Mouse (Mus musculus): ENCODE measurements at regions not wholly inside any gene's neighbourhood (a gene's known extent, or its start where the extent isn't known, plus 50 kb on each side); places are given as distances from the start of the nearest gene placed in this dataset.

- no peaks in the 10 kb centered on the region for H3K79me2 ChIP-seq (ENCODE audit: control insufficient read depth, insufficient read depth, low read length, poor library complexity)
- no peaks in the 10 kb centered on the region for H3K9me3 ChIP-seq (replicated peaks; ENCODE audit: insufficient read depth, low read length)
- no peaks in the 10 kb centered on the region for H3K4me1 ChIP-seq (ENCODE audit: control insufficient read depth in 1 of 2, insufficient read depth in 2 of 2, low read length in 2 of 2)
- no peaks in the 10 kb centered on the region for H3K27me3 ChIP-seq (ENCODE audit: control insufficient read depth in 1 of 2, insufficient read depth in 2 of 2, low read length in 2 of 2)
- H3K9ac ChIP-seq (ENCODE audit: control insufficient read depth, low read depth, low read length, poor library complexity, severe bottlenecking): no peak overlapping the region
- no peak for DNase-seq (ENCODE audit: low read depth, low spot score)
- no peak overlapping the region for H3K27ac ChIP-seq (ENCODE audit: control insufficient read depth, low read depth, low read length)
- H3K4me3 ChIP-seq (ENCODE audit: control insufficient read depth in 1 of 2, insufficient read depth in 1 of 2, low read depth in 2 of 2, low read length in 2 of 2): no peak overlapping the region
- no peaks in the 10 kb centered on the region for H3K36me3 ChIP-seq (ENCODE audit: control insufficient read depth in 1 of 2, insufficient read depth in 2 of 2, low read length in 2 of 2)
- TF ChIP-seq CTCF (IDR thresholded peaks at IDR 0.05 in 2 of 3, conservative IDR thresholded peaks at IDR 0.05 in 1 of 3; ENCODE audit: control insufficient read depth in 1 of 3, insufficient read depth in 1 of 3, low read depth in 2 of 3, low read length in 3 of 3, poor library complexity in 1 of 3, severe bottlenecking in 1 of 3): no peak
- TF ChIP-seq ELF1 (IDR thresholded peaks at IDR 0.05; ENCODE audit: low read depth, low read length): no peak
- no peak for TF ChIP-seq RAD21 (IDR thresholded peaks at IDR 0.05; ENCODE audit: low read depth, low read length)
- no peak for TF ChIP-seq SMC3 (IDR thresholded peaks at IDR 0.05; ENCODE audit: low read depth, low read length)
- no peak for TF ChIP-seq TAL1 (IDR thresholded peaks at IDR 0.05; ENCODE audit: low read length)
- TF ChIP-seq MYB (IDR thresholded peaks at IDR 0.05; ENCODE audit: low read depth, low read length): no peak
- no peak for TF ChIP-seq MAFK (IDR thresholded peaks at IDR 0.05; ENCODE audit: borderline replicate concordance, low read depth, low read length)
- no peak for TF ChIP-seq CHD2 (IDR thresholded peaks at IDR 0.05; ENCODE audit: low read length)
- TF ChIP-seq ZC3H11A (IDR thresholded peaks at IDR 0.05; ENCODE audit: low read depth, low read length): no peak
- no peak for TF ChIP-seq EP300 (IDR thresholded peaks at IDR 0.05; ENCODE audit: low read depth in 1 of 2, low read length in 2 of 2)
- no peak for TF ChIP-seq JUND (IDR thresholded peaks at IDR 0.05; ENCODE audit: low read depth, low read length)
- TF ChIP-seq CHD1 (IDR thresholded peaks at IDR 0.05; ENCODE audit: low read depth, low read length): no peak
- no peak for TF ChIP-seq USF1 (IDR thresholded peaks at IDR 0.05; ENCODE audit: low read depth, low read length)
- TF ChIP-seq TCF12 (IDR thresholded peaks at IDR 0.05; ENCODE audit: low read depth, low read length): no peak
- TF ChIP-seq NRF1 (IDR thresholded peaks at IDR 0.05; ENCODE audit: insufficient read depth, low read depth, low read length, poor library complexity, severe bottlenecking): no peak
- no peak for TF ChIP-seq E2F4 (IDR thresholded peaks at IDR 0.05; ENCODE audit: borderline replicate concordance, low read depth, low read length)
- no peak for TF ChIP-seq POLR2AphosphoS2 (IDR thresholded peaks at IDR 0.05; ENCODE audit: low read length)
Measured at GRCm38 (mm10) chr13:53814088-53814487, 241.4 kb downstream of the Drd1 start.

GRCm38 (mm10) chr13:53811862-53812261 is 243.6 kb downstream of the Drd1 start:
- H3K36me3 ChIP-seq (ENCODE audit: control insufficient read depth in 1 of 2, insufficient read depth in 2 of 2, low read length in 2 of 2): no peaks in the 10 kb centered on the region
- H3K27me3 ChIP-seq (ENCODE audit: control insufficient read depth in 1 of 2, insufficient read depth in 2 of 2, low read length in 2 of 2): no peaks in the 10 kb centered on the region
- no peaks in the 10 kb centered on the region for H3K9me3 ChIP-seq (replicated peaks; ENCODE audit: insufficient read depth, low read length)
- no peak overlapping the region for H3K4me3 ChIP-seq (ENCODE audit: control insufficient read depth in 1 of 2, insufficient read depth in 1 of 2, low read depth in 2 of 2, low read length in 2 of 2)
- H3K79me2 ChIP-seq (ENCODE audit: control insufficient read depth, insufficient read depth, low read length, poor library complexity): no peaks in the 10 kb centered on the region
- H3K27ac ChIP-seq (ENCODE audit: control insufficient read depth, low read depth, low read length): no peak overlapping the region
- no peak for TF ChIP-seq KAT2A (conservative IDR thresholded peaks at IDR 0.05; ENCODE audit: low read depth, low read length)
- TF ChIP-seq CTCF (IDR thresholded peaks at IDR 0.05 in 2 of 3, conservative IDR thresholded peaks at IDR 0.05 in 1 of 3; ENCODE audit: control insufficient read depth in 1 of 3, insufficient read depth in 1 of 3, low read depth in 2 of 3, low read length in 3 of 3, poor library complexity in 1 of 3, severe bottlenecking in 1 of 3): peak in 1 of 3 experiments; percentile 10; a peak in 1 of 6 replicates
- no peaks in the 10 kb centered on the region for H3K4me1 ChIP-seq (ENCODE audit: control insufficient read depth in 1 of 2, insufficient read depth in 2 of 2, low read length in 2 of 2)
- no peak for DNase-seq (ENCODE audit: low read depth, low spot score)
- H3K9ac ChIP-seq (ENCODE audit: control insufficient read depth, low read depth, low read length, poor library complexity, severe bottlenecking): no peak overlapping the region
